Mouse (Mus musculus): ENCODE measurements around the gene 9130023H24Rik. TPM values are rescaled to one million over a fixed set of nuclear protein-coding genes. Genes with fewer than 3 reads are reported as not detected.
A peak's percentile ranks its signal among the peaks of the same experiment; 100 is the strongest.

Gene 9130023H24Rik
- polyA plus RNA-seq, 1 experiment from 2014 or later = 9.1 TPM

DNA sequence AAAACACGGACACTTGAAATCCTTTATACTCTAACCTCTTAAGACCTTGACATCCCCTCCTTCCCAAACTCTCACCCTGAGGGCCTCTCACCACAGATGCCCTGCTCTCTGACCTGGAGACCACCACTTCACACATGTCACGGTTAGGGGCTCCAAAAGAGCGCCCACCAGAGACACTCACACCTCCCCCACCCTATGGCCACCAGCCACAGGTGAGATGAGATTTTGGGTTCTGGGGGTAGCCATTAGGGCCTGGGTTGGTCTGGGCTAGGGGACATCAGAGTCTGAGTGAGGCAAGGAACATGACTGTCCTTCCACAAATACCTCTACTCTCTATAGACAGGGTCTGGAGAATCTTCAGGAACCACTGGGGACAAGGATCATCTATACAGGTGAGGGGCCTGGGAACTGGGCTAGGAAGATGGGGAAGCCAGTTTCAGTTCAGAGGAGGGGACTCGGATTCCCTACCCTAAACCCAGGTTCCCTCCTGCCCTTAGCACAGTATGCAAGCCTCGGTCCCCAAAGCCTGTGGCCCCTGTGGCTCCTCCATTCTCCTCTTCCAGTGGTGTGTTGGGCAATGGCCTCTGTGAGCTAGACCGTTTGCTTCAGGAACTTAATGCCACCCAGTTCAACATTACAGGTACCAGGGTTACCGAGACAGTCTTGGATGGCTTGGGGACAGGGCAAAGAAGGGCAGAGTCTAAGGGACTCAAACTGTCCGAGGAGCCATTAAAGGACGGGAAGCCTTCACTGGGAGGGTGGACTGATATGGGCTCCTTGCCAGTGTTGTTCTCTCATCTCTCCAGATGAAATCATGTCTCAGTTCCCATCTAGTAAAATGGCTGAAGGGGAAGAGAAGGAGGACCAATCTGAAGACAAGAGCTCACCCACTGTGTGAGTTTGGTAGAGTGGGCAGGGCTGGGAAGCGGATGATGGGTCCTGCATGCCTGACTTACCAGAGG is 10.5 kb upstream of the 9130023H24Rik start:
- no peaks in the 10 kb centered on the region for H3K36me3 ChIP-seq (ENCODE audit: control insufficient read depth, insufficient read depth)
- no peak overlapping the region for H3K9ac ChIP-seq (replicated peaks; ENCODE audit: low read depth, low read length)
- 82% methylated on average over 10 of the region's 10 CpGs for WGBS
- ATAC-seq = no peak
- no peak overlapping the region for H3K27ac ChIP-seq (ENCODE audit: low read length)
- no peaks in the 10 kb centered on the region for H3K27me3 ChIP-seq (replicated peaks; ENCODE audit: control insufficient read depth, insufficient read depth, low read length)
- H3K4me3 ChIP-seq (replicated peaks; ENCODE audit: low read length) = no peak overlapping the region
- H3K4me1 ChIP-seq (replicated peaks; ENCODE audit: control insufficient read depth, insufficient read depth, low read length) = peaks cover 28% of the 10 kb centered on the region
- no peak overlapping the region for H3K4me2 ChIP-seq (ENCODE audit: low read length)
- H3K9me3 ChIP-seq (ENCODE audit: control insufficient read depth, low read length) = no peaks in the 10 kb centered on the region

DNA sequence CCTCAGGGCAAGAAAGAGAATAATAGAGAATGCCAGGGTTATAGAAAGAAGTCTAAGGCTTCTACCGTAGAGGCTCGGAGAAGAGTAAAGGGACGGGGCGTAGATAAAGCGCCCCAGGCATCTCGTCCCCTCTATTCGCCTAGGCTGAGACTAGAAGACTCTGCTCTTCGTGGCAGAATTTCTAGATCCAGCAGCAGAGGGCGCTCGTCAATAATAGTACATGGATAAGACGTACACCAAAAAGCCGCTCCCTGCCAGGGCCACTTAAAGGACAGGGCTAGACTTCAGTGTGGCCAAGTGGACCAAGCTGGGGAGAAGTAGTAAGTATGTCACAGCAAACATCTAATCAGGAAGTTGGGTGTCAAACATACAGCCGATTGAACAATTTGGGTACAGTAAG is 9.6 kb upstream of the 9130023H24Rik start:
- Histone ChIP-seq H3K36me3 (ENCODE audit: control insufficient read depth, insufficient read depth) (no peaks in the 10 kb centered on the region), H3K4me2 (ENCODE audit: low read length) (peak overlapping the region; percentile 67), H3K4me3 (replicated peaks; ENCODE audit: low read length) (peak overlapping the region; percentile 44), H3K9ac (replicated peaks; ENCODE audit: low read depth, low read length) (peak overlapping the region; percentile 61), H3K27ac (ENCODE audit: low read length) (peak overlapping the region; percentile 59), H3K27me3 (replicated peaks; ENCODE audit: control insufficient read depth, insufficient read depth, low read length) (no peaks in the 10 kb centered on the region), H3K9me3 (ENCODE audit: control insufficient read depth, low read length) (no peaks in the 10 kb centered on the region), H3K4me1 (replicated peaks; ENCODE audit: control insufficient read depth, insufficient read depth, low read length) (peaks cover 22% of the 10 kb centered on the region)
- 3% methylated on average over 13 of the region's 13 CpGs for WGBS
- peak; percentile 88 for ATAC-seq

DNA sequence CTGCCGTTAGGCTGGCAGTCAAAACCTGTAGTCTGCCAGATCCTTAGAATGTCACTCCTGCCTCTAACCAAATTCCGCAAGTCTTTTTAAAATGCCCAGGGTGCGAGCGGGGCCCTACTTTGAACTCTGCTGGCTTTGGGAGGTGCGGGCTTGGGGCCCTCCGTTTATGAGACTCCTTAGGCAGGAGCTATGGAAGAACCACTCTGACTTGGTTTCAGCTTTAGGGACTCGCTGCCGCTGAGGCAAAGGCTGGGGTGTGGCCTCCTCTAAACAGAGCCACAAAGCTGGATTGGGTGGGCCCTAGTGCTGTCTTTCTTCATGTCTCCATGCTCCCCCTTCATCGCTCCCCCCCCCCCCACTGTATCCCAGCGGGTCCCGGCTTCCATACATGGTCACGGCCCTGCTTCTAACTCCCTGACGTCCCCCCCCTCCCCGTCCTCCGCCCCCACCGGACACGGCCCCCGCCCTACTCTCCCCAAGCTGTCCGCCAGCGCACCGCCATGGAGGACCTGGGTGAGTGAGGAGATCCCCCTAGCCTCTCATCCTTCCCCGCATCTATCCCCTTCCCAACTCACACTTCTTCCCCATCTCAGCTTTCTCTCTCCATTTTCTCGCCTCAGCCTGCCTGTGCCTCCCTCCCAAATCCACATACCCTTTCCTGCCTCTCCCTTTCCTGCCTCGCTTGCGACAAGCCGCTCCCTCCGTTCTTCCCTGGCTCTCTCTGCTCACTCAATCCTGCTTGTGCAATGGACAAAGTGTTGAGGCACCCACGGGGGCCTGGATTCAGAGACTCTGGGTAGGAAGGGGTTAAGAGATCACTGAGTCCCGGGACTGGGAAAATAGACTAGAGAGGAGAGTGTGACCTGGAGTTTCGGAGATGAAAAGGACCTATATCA is 8.9 kb upstream of the 9130023H24Rik start, which contains the start of gene Tgfb1i1:
Gene Tgfb1i1, plus strand, starts transcription at position 317 of the 896 bp plus-strand sequence.
- Histone ChIP-seq H3K27me3 (replicated peaks; ENCODE audit: control insufficient read depth, insufficient read depth, low read length) (no peaks in the 10 kb centered on the region), H3K36me3 (ENCODE audit: control insufficient read depth, insufficient read depth) (no peaks in the 10 kb centered on the region), H3K9ac (replicated peaks; ENCODE audit: low read depth, low read length) (peak within 1 kb of the TSS; percentile 61), H3K4me3 (replicated peaks; ENCODE audit: low read length) (peak within 1 kb of the TSS; percentile 44), H3K4me1 (replicated peaks; ENCODE audit: control insufficient read depth, insufficient read depth, low read length) (peaks cover 15% of the 10 kb centered on the region), H3K4me2 (ENCODE audit: low read length) (peak within 1 kb of the TSS; percentile 67), H3K27ac (ENCODE audit: low read length) (peak within 1 kb of the TSS; percentile 59), H3K9me3 (ENCODE audit: control insufficient read depth, low read length) (no peaks in the 10 kb centered on the region)
- 2% methylated on average over 22 of the region's 30 CpGs for WGBS
- peak; percentile 52 for ATAC-seq

DNA sequence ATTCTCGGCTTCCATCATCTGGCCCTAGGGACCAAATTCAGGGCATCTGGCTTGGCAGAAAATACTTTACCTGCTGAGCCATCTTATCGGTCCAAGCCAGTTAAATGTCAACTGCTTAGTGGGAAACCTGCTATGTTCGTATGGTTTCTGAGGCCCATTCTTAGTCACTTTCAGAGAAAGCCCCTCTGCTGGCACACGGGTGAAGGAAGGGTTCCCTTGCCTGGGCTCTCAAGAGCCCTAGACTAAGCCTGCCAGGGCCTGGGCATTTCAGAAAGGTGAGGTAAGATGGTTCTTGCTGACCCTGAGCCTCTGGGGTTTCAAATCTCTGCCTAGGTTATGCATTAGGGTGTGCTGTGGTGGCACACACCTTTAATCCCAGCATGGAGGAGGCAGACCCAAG is 7.7 kb upstream of the 9130023H24Rik start:
- no peak for ATAC-seq
- H3K9ac ChIP-seq (replicated peaks; ENCODE audit: low read depth, low read length) = no peak overlapping the region

DNA sequence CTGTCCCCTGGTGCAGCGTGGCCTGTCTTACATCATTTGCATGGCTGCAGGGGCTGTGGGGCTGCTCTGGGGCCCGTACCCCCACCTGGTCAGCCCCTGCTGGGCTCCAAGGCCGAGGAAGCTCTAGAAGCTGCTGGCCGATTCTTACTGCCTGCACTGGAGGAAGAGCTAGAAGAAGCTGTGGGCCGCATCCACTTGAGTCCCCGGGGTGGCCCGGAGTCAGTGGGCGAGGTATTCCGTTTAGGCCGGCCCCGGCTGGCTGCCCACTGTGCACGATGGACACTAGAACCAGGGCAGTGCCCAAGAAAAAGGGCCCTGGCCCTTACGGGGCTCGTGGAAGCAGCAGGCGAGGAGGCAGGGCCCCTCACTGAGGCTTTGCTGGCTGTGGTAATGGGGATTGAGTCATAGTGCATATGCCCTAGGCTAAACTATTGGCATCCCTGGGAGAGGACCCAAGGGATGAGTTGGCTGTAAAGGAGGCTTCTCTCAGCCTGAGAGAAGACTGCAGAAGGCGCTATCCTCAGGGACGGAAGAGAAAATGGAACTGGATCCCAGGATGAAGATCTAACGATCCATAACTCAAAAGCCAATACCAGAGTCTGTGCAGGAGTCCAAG is 6.7 kb upstream of the 9130023H24Rik start:
- Histone ChIP-seq H3K4me1 (replicated peaks; ENCODE audit: control insufficient read depth, insufficient read depth, low read length) (peaks cover 14% of the 10 kb centered on the region), H3K4me2 (ENCODE audit: low read length) (no peak overlapping the region), H3K36me3 (ENCODE audit: control insufficient read depth, insufficient read depth) (no peaks in the 10 kb centered on the region), H3K9me3 (ENCODE audit: control insufficient read depth, low read length) (no peaks in the 10 kb centered on the region), H3K27ac (ENCODE audit: low read length) (no peak overlapping the region), H3K4me3 (replicated peaks; ENCODE audit: low read length) (no peak overlapping the region), H3K27me3 (replicated peaks; ENCODE audit: control insufficient read depth, insufficient read depth, low read length) (no peaks in the 10 kb centered on the region), H3K9ac (replicated peaks; ENCODE audit: low read depth, low read length) (no peak overlapping the region)
- WGBS = 84% methylated on average over 18 of the region's 18 CpGs
- ATAC-seq = no peak

More for the DNA sequence above, 7.7 kb upstream of the 9130023H24Rik start:
- Histone ChIP-seq H3K4me3 (replicated peaks; ENCODE audit: low read length) (no peak overlapping the region), H3K36me3 (ENCODE audit: control insufficient read depth, insufficient read depth) (no peaks in the 10 kb centered on the region), H3K9me3 (ENCODE audit: control insufficient read depth, low read length) (no peaks in the 10 kb centered on the region), H3K27me3 (replicated peaks; ENCODE audit: control insufficient read depth, insufficient read depth, low read length) (no peaks in the 10 kb centered on the region), H3K27ac (ENCODE audit: low read length) (no peak overlapping the region), H3K4me2 (ENCODE audit: low read length) (no peak overlapping the region), H3K4me1 (replicated peaks; ENCODE audit: control insufficient read depth, insufficient read depth, low read length) (peaks cover 14% of the 10 kb centered on the region)
- WGBS = 82% methylated on average over 4 of the region's 4 CpGs

DNA sequence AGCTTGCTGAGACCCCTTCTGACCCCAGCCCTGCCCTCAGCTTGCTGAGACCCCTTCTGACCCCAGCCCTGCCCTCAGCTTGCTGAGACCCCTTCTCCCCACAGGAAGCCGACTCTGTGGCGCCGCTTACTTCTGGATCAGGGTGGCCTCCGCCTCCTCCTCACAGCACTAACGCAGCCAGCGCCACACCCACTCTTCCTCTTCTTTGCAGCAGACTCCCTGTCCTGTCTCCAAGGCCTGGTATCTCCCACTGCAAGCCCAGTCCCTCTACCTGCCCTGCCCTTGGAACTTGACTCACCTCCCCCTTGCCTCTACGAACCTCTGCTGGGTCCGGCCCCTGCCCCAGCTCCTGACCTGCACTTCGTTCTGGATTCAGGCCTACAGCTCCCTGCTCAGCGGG is 6.1 kb upstream of the 9130023H24Rik start:
- no peak for ATAC-seq
- no peak overlapping the region for H3K9ac ChIP-seq (replicated peaks; ENCODE audit: low read depth, low read length)
- H3K4me3 ChIP-seq (replicated peaks; ENCODE audit: low read length) = no peak overlapping the region
- no peak overlapping the region for H3K4me2 ChIP-seq (ENCODE audit: low read length)
- WGBS = 63% methylated on average over 10 of the region's 10 CpGs
- H3K4me1 ChIP-seq (replicated peaks; ENCODE audit: control insufficient read depth, insufficient read depth, low read length) = peaks cover 16% of the 10 kb centered on the region
- no peak overlapping the region for H3K27ac ChIP-seq (ENCODE audit: low read length)
- no peaks in the 10 kb centered on the region for H3K36me3 ChIP-seq (ENCODE audit: control insufficient read depth, insufficient read depth)
- no peaks in the 10 kb centered on the region for H3K9me3 ChIP-seq (ENCODE audit: control insufficient read depth, low read length)
- no peaks in the 10 kb centered on the region for H3K27me3 ChIP-seq (replicated peaks; ENCODE audit: control insufficient read depth, insufficient read depth, low read length)

DNA sequence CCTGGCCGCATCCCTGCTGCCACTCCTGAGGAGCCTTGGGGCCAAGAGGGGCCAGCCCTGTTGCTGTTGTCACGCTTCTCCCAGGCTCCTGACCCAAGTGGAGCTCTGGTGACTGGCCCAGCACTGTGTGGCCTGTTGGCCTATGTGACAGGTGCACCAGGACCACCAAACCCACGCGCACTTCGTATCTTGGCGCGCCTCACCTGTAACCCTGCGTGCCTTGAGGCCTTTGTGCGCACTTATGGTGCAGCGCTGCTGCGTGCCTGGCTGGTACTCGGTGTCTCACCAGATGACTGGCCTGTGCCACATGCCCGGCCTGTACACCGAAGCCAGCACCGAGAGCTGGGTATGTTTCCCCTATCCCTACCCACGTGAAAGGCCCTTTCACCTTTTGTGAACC is 4.5 kb upstream of the 9130023H24Rik start:
- Histone ChIP-seq H3K9me3 (ENCODE audit: control insufficient read depth, low read length) (no peaks in the 10 kb centered on the region), H3K9ac (replicated peaks; ENCODE audit: low read depth, low read length) (no peak overlapping the region), H3K4me2 (ENCODE audit: low read length) (no peak overlapping the region), H3K27ac (ENCODE audit: low read length) (no peak overlapping the region), H3K4me3 (replicated peaks; ENCODE audit: low read length) (no peak overlapping the region), H3K36me3 (ENCODE audit: control insufficient read depth, insufficient read depth) (no peaks in the 10 kb centered on the region), H3K27me3 (replicated peaks; ENCODE audit: control insufficient read depth, insufficient read depth, low read length) (no peaks in the 10 kb centered on the region), H3K4me1 (replicated peaks; ENCODE audit: control insufficient read depth, insufficient read depth, low read length) (peaks cover 21% of the 10 kb centered on the region)
- no peak for ATAC-seq
- WGBS = 94% methylated on average over 16 of the region's 16 CpGs

DNA sequence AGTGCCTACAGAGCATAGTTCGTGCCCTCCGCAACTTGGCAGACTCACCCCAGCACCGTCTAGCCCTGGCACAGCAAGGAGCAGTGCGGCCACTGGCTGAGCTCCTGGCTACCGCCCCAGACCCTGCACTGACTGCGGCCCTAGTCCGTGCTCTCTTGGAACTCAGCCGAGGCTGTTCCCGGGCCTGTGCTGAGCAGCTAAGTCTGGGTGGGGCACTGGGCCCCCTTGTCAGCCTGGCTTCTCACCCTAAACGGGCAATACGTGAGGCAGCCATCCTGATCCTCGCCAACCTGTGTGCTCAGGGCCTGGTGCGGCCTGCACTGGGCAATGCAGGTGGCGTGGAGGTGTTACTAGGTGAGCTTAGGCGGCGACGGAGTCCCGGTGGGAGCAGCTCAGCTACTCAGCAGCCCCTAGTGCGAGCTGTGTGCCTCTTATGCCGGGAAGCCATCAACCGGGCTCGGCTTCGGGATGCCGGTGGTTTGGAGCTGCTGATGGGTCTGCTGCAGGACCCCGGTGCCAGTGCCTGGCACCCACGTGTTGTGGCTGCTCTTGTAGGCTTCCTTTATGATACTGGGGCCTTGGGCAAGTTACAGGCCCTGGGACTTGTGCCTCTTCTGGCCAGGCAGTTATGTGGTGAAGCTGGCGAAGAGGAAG is 2.4 kb upstream of the 9130023H24Rik start:
- Histone ChIP-seq H3K4me3 (replicated peaks; ENCODE audit: low read length) (no peak overlapping the region), H3K36me3 (ENCODE audit: control insufficient read depth, insufficient read depth) (no peaks in the 10 kb centered on the region), H3K4me1 (replicated peaks; ENCODE audit: control insufficient read depth, insufficient read depth, low read length) (peaks cover 12% of the 10 kb centered on the region), H3K9me3 (ENCODE audit: control insufficient read depth, low read length) (no peaks in the 10 kb centered on the region), H3K27ac (ENCODE audit: low read length) (no peak overlapping the region), H3K9ac (replicated peaks; ENCODE audit: low read depth, low read length) (no peak overlapping the region), H3K27me3 (replicated peaks; ENCODE audit: control insufficient read depth, insufficient read depth, low read length) (no peaks in the 10 kb centered on the region), H3K4me2 (ENCODE audit: low read length) (no peak overlapping the region)
- no peak for ATAC-seq
- whole genome bisulfite sequencing = 94% methylated on average over 27 of the region's 27 CpGs

All from forebrain, embryonic 16.5 days (tissue).